Mouse (Mus musculus) thymus, adult 18-20 months (tissue): Measurements from ENCODE around the gene Dmrtc2.
"Not testable (repeated sequence)": the region's sequence is repeated elsewhere in the genome, so short reads cannot be mapped to it uniquely, and the experiment has no call there.

Experiments used
- DNase-seq, 2 experiments: peaks; one replicate each; pipeline ENCODE4 v3.0.0; 2022; ENCODE audit warnings: mixed read lengths in 2 of 2

Gene Dmrtc2

DNA sequence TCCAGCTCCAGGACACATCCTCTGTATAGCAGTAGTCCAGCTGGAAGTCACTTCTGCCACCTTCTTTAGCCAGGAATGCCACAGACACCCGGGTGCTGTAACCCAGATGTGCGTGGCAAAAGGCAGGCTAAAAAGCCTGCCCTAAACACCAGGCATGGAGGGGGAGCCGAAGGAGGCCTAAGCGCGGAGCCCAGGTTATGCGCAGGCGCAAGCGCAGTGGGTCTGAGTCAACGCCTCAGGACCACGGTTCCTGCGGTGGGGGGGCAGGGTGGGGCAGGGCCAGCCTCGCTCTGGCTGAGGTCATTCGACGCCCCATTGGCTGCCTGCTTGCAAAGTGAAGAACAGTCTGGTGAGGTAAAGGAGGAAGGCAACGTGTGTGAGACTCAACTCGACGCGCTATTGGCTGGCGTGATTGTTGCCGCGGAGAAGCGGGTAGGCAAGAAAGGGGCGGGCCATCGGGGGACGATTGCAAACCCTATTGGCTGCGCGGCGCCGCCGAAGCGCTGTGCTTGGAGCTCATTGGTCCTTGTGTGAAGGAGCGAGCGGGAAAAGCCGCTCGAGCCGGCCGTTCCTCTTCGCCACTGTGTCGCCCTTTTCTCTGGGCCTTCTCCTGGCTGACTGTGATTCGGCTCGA is at the start of gene Dmrtc2, which contains the start of gene Lypd4:
TSS of gene Dmrtc2 (plus strand) at position 526 of the 634 bp plus-strand sequence.
TSS of gene Lypd4 (minus strand) at position 410 of the 634 bp plus-strand sequence.
- DNase-seq = no peak

- DNase-seq = no peak
Observed at GRCm38 (mm10) chr7:24824452-24824851, 45.4 kb upstream of the Dmrtc2 start.

- DNase-seq = no peak
Observed at GRCm38 (mm10) chr7:24827181-24827580, 42.7 kb upstream of the Dmrtc2 start.

- DNase-seq = peak in 1 of 2 experiments; percentile 7
Observed at GRCm38 (mm10) chr7:24838732-24839409, 31.0 kb upstream of the Dmrtc2 start.

- DNase-seq = peak in 1 of 2 experiments; percentile 12
Observed at GRCm38 (mm10) chr7:24839410-24839808, 30.4 kb upstream of the Dmrtc2 start.

DNA sequence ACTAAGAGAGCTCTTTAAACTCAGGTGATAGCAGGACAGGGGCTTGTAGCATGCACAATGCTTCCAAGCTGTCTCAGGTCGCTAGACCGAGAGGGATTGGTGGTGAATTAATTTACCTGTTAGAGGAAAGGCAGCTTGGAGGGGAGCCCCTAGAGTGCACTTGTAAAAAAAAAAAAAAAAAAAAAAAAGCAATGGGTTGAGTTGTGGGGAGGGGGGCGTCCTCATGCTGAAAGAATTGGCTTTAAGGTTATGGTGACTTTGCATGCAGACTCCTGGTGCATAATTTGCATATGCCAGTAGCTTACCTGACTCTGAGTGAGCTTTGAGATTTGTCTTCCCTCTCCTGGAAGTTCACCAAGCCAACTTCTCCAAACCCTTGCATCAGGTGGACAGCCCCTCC is 29.5 kb upstream of the Dmrtc2 start:
- DNase-seq = no peak

GRCm38 (mm10) chr7:24841009-24841408 is 28.8 kb upstream of the Dmrtc2 start:
- DNase-seq = no peak

GRCm38 (mm10) chr7:24844144-24844543 is 25.7 kb upstream of the Dmrtc2 start:
- no peak for DNase-seq

GRCm38 (mm10) chr7:24845181-24845580 is 24.7 kb upstream of the Dmrtc2 start:
- DNase-seq = no peak

GRCm38 (mm10) chr7:24845713-24846112 is 24.1 kb upstream of the Dmrtc2 start:
- no peak for DNase-seq

- DNase-seq = not testable (repeated sequence)
Observed at GRCm38 (mm10) chr7:24846576-24846975, 23.3 kb upstream of the Dmrtc2 start.

GRCm38 (mm10) chr7:24850162-24850561 is 19.7 kb upstream of the Dmrtc2 start:
- no peak for DNase-seq

DNA sequence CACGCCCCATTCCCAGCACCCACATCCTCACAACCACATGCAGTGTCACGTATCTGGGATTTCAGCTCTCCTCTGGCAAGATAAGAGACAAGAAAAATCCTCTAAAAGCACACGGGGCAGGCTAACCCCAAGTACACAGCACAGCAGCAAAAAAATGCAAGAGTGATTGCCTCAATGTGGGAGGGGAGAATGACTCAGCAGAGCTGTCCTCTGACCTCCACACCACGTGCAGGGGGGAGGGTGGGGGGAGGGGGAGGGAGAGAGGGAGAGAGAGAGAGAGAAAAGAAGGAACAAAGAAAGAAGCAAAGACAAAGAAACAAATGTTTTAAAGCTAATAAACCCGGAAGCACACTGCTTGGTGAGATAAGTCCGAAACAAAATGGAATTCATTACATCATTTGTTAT is 19.0 kb upstream of the Dmrtc2 start:
- no peak for DNase-seq

GRCm38 (mm10) chr7:24851596-24852325 is 18.1 kb upstream of the Dmrtc2 start:
- DNase-seq = no peak

DNA sequence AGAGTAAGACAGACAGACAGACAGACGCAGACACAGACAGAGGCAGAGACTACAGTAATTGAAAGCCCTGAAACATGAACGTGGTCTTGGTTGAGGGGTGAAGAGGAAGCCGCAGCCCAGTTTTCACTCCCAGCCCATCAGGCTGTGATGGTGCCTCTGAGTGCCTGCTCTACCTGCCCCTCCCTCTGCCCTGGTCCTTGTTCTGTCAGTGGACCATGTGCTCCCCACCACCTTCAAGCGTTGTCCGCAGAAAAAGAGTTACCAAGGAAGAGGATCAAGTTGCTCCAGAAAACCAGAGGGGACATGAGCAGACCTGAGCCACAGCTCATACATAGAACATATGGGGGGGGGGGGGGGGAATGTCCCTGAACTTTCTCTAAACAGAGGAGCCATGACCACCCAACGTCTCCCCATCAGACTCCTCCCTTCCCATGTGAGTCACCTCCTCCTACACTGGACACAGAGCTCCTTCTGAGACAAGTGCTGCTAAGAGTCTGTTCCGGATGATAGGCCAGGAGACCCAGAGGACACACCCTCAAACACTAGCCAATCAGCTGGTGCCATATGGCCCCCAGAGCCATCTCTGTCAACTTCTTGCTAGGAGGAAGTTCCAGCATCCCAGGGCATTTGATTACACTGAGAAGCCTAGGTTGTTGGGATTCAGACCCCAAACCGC is 17.2 kb upstream of the Dmrtc2 start:
- DNase-seq = no peak

DNA sequence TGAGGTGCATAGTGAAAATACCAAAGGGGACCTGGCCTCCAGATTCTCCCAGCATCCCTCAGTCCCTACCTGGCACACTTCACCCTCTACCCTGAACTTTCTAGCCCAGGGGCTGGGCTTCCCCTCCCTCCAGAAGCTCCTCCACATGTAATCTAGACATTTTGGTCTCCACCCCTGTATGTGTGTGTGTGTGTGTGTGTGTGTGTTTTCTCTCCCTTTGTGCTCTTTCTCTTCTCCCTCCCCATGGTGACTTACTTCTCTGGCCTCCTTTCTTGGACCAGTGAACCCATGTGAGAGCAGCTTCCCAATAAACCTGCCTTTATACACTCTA is 16.7 kb upstream of the Dmrtc2 start:
- DNase-seq = no peak

DNA sequence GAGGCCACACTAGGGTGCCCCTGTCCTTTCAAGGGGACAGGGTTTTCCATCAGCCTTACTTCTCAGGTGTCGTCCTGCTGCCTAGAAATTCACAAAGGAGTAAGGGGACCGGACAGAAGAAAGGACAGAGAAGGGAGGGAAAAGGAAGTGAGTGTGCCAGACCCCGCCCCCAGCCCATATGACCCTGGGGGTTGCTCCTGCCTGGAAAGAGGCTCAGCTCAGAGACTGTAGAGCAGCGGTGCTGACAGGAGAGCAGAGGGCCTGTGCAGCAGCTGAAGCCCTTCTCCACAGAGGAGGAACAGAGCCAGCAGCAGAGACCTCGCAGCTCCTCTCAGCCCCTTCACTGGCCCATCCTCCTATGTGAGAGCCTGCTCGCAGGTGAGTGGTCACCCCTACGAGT is 16.2 kb upstream of the Dmrtc2 start:
- DNase-seq = no peak

GRCm38 (mm10) chr7:24856460-24857120 is 13.3 kb upstream of the Dmrtc2 start:
- no peak for DNase-seq

GRCm38 (mm10) chr7:24859234-24859633 is 10.6 kb upstream of the Dmrtc2 start:
- no peak for DNase-seq

- DNase-seq = no peak
Observed at GRCm38 (mm10) chr7:24861913-24862312, 7.9 kb upstream of the Dmrtc2 start, which contains the start of gene Gm9844. TSS of gene Gm9844 (plus strand) at chr7:24862213.

DNA sequence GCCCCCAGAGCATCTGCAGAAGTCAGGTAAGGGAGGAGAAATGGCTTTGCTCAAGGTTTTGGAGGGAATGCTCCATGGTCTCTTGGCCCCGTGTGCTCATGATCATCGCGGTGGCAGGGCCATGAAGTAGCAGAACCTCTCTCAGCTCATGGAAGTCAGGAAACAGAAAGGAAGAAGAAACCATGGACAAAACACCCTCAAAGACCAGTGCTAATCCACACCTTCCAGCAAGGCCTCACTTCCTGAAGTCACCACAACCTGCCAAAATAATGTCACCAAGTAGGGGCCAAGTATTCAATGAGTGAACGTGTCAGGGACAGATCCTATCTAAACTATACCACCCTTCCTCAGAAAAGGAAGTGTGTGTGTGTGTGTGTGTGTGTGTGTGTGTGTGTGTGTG is 7.0 kb upstream of the Dmrtc2 start:
- DNase-seq = no peak

GRCm38 (mm10) chr7:24864156-24864555 is 5.7 kb upstream of the Dmrtc2 start:
- no peak for DNase-seq

DNA sequence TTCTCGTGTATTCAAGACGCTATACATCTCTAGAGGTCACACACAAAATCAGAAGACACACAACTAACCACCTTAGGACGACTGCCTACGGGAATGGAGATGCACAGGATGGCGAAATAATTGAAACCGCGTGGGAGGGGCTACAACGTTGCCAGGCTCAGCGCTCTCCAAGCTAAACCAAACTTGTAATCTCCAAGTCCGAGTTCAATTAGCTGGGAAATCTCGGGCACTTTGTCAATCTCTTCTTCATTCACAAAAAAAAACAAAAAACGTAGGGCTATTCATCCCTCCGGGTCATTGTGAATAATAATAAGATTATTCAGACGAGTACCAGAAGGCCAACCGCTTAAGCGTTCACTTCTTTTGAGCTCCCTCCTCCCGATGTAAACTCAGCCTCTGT is 777 bp upstream of the Dmrtc2 start:
- DNase-seq = no peak
